Mouse (Mus musculus): Measurements from ENCODE around the gene Vps53. TPM values are rescaled to one million over a fixed set of nuclear protein-coding genes. Genes with fewer than 3 reads are reported as not detected.

Gene Vps53
- polyA plus RNA-seq, 1 experiment from 2014 or later, result 44.8 TPM

- H3K9ac ChIP-seq (ENCODE audit: low read depth, low read length), result no peak overlapping the region
- ATAC-seq, result no peak
- H3K27ac ChIP-seq (ENCODE audit: low read depth, low read length), result no peak overlapping the region
- no peaks in the 10 kb centered on the region for H3K9me3 ChIP-seq (ENCODE audit: control insufficient read depth)
- TF ChIP-seq CTCF (IDR thresholded peaks at IDR 0.05; ENCODE audit: low read depth), result peak; percentile 81
- peaks cover 45% of the 10 kb centered on the region for H3K36me3 ChIP-seq (ENCODE audit: control insufficient read depth, insufficient read depth)
- no peak overlapping the region for H3K4me3 ChIP-seq (ENCODE audit: low read depth, low read length)
- no peaks in the 10 kb centered on the region for H3K27me3 ChIP-seq (replicated peaks; ENCODE audit: control insufficient read depth, insufficient read depth, low read length)
- WGBS, result 80% methylated on average over 5 of the region's 5 CpGs
- H3K4me1 ChIP-seq (replicated peaks; ENCODE audit: control insufficient read depth, insufficient read depth, low read length), result no peaks in the 10 kb centered on the region
- no peak overlapping the region for H3K4me2 ChIP-seq (replicated peaks; ENCODE audit: low read depth)
Observed at GRCm38 (mm10) chr11:76085898-76086591, 93.4 kb downstream of the Vps53 start.

DNA sequence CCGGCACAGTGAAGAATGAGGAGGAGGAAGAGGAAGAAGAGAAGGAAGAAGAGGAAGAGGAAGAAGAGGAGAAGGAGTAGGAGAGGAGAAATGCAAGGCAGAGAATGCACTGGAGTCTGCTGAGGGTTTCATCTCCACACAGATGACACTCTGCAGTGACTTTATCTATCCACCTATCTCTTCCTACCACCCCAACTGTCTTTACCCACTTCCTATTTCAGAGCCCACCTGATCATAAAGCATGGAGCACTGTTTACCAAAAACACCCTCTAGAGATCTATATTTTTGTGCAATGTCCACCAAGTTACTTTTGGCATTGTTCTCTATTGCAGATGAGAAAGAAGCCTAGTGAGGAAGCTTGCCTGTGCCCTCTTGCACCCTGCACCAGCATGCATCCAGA lies 94.5 kb downstream of the Vps53 start:
- Histone ChIP-seq H3K27ac (ENCODE audit: low read depth, low read length) (no peak overlapping the region), H3K27me3 (replicated peaks; ENCODE audit: control insufficient read depth, insufficient read depth, low read length) (no peaks in the 10 kb centered on the region), H3K4me1 (replicated peaks; ENCODE audit: control insufficient read depth, insufficient read depth, low read length) (no peaks in the 10 kb centered on the region), H3K36me3 (ENCODE audit: control insufficient read depth, insufficient read depth) (peaks cover 55% of the 10 kb centered on the region), H3K9ac (ENCODE audit: low read depth, low read length) (no peak overlapping the region), H3K9me3 (ENCODE audit: control insufficient read depth) (no peaks in the 10 kb centered on the region), H3K4me2 (replicated peaks; ENCODE audit: low read depth) (no peak overlapping the region), H3K4me3 (ENCODE audit: low read depth, low read length) (no peak overlapping the region)
- WGBS, result 79% methylated on average over 1 of the region's 1 CpGs
- TF ChIP-seq CTCF (IDR thresholded peaks at IDR 0.05; ENCODE audit: low read depth), result no peak
- ATAC-seq, result no peak

DNA sequence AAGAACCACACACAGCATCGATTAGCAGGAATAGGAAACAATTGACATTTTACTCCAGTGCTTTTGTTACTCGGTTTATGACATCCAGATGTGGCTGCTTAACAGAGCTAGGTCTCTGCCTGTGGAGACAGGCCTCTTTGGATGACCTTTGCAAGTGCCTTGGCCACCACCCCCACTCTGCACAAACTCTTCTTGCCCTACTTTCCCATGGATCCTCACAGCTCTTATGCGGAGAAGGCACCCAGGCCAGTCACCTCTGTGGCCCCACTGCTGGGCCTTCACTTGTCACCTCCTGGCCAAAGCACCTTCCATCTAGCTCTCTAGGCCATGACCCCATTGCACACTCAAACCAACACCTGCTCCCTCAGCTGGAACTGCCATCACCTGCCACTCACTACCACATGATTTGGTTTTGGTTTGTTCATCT lies 95.5 kb downstream of the Vps53 start:
- 58% methylated on average over 3 of the region's 3 CpGs for WGBS
- no peak for TF ChIP-seq CTCF (IDR thresholded peaks at IDR 0.05; ENCODE audit: low read depth)
- no peak overlapping the region for H3K27ac ChIP-seq (ENCODE audit: low read depth, low read length)
- H3K4me1 ChIP-seq (replicated peaks; ENCODE audit: control insufficient read depth, insufficient read depth, low read length), result no peaks in the 10 kb centered on the region
- H3K9me3 ChIP-seq (ENCODE audit: control insufficient read depth), result no peaks in the 10 kb centered on the region
- no peak overlapping the region for H3K9ac ChIP-seq (ENCODE audit: low read depth, low read length)
- peaks cover 54% of the 10 kb centered on the region for H3K36me3 ChIP-seq (ENCODE audit: control insufficient read depth, insufficient read depth)
- no peaks in the 10 kb centered on the region for H3K27me3 ChIP-seq (replicated peaks; ENCODE audit: control insufficient read depth, insufficient read depth, low read length)
- no peak overlapping the region for H3K4me3 ChIP-seq (ENCODE audit: low read depth, low read length)
- no peak for ATAC-seq
- no peak overlapping the region for H3K4me2 ChIP-seq (replicated peaks; ENCODE audit: low read depth)

GRCm38 (mm10) chr11:76081048-76081640 lies 98.3 kb downstream of the Vps53 start:
- H3K4me3 ChIP-seq (ENCODE audit: low read depth, low read length), result no peak overlapping the region
- H3K9ac ChIP-seq (ENCODE audit: low read depth, low read length), result no peak overlapping the region
- no peaks in the 10 kb centered on the region for H3K4me1 ChIP-seq (replicated peaks; ENCODE audit: control insufficient read depth, insufficient read depth, low read length)
- no peak for ATAC-seq
- no peaks in the 10 kb centered on the region for H3K27me3 ChIP-seq (replicated peaks; ENCODE audit: control insufficient read depth, insufficient read depth, low read length)
- no peak overlapping the region for H3K4me2 ChIP-seq (replicated peaks; ENCODE audit: low read depth)
- WGBS, result 72% methylated on average over 6 of the region's 6 CpGs
- H3K9me3 ChIP-seq (ENCODE audit: control insufficient read depth), result no peaks in the 10 kb centered on the region
- peaks cover 56% of the 10 kb centered on the region for H3K36me3 ChIP-seq (ENCODE audit: control insufficient read depth, insufficient read depth)
- H3K27ac ChIP-seq (ENCODE audit: low read depth, low read length), result 0 out of 2 replicates have a peak overlapping the region, but pooled peaks have one; percentile 28
- TF ChIP-seq CTCF (IDR thresholded peaks at IDR 0.05; ENCODE audit: low read depth), result no peak

- Histone ChIP-seq H3K4me3 (ENCODE audit: low read depth, low read length) (no peak overlapping the region), H3K4me1 (replicated peaks; ENCODE audit: control insufficient read depth, insufficient read depth, low read length) (no peaks in the 10 kb centered on the region), H3K4me2 (replicated peaks; ENCODE audit: low read depth) (no peak overlapping the region), H3K27ac (ENCODE audit: low read depth, low read length) (no peak overlapping the region), H3K9ac (ENCODE audit: low read depth, low read length) (no peak overlapping the region), H3K36me3 (ENCODE audit: control insufficient read depth, insufficient read depth) (peaks cover 60% of the 10 kb centered on the region), H3K9me3 (ENCODE audit: control insufficient read depth) (no peaks in the 10 kb centered on the region), H3K27me3 (replicated peaks; ENCODE audit: control insufficient read depth, insufficient read depth, low read length) (no peaks in the 10 kb centered on the region)
- TF ChIP-seq CTCF (IDR thresholded peaks at IDR 0.05; ENCODE audit: low read depth), result no peak
- WGBS, result 67% methylated on average over 2 of the region's 2 CpGs
- ATAC-seq, result no peak
Observed at GRCm38 (mm10) chr11:76080293-76080692, 99.2 kb downstream of the Vps53 start.

DNA sequence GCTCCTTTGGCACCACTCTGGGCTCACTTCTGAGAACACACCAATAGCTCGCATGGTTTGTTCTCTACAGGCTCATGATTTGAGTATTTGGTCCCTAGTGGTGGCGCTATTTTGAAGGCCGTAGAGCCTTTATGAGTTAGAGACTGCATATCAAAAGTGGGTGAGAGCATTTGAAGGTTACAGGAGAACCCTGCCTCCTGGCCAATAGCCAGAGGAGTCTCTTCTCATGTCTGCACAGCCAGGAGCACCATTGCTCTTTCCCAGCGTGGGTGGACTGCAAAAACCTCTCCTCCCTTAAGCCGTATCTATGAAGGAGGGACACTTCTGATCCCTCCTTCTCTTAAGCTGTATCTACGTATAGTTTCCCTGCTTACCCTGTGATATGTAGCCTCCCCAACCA lies 102.1 kb downstream of the Vps53 start:
- Histone ChIP-seq H3K9ac (ENCODE audit: low read depth, low read length) (no peak overlapping the region), H3K9me3 (ENCODE audit: control insufficient read depth) (no peaks in the 10 kb centered on the region), H3K27me3 (replicated peaks; ENCODE audit: control insufficient read depth, insufficient read depth, low read length) (no peaks in the 10 kb centered on the region), H3K27ac (ENCODE audit: low read depth, low read length) (no peak overlapping the region), H3K36me3 (ENCODE audit: control insufficient read depth, insufficient read depth) (peaks cover 55% of the 10 kb centered on the region), H3K4me1 (replicated peaks; ENCODE audit: control insufficient read depth, insufficient read depth, low read length) (no peaks in the 10 kb centered on the region), H3K4me3 (ENCODE audit: low read depth, low read length) (no peak overlapping the region), H3K4me2 (replicated peaks; ENCODE audit: low read depth) (no peak overlapping the region)
- TF ChIP-seq CTCF (IDR thresholded peaks at IDR 0.05; ENCODE audit: low read depth), result no peak
- WGBS, result 85% methylated on average over 6 of the region's 6 CpGs
- ATAC-seq, result no peak

All from intestine, postnatal 0 days (tissue).